Mouse (Mus musculus) MEL (cell line): ENCODE data around the gene 3110021N24Rik. TPM values are rescaled to one million over a fixed set of nuclear protein-coding genes. Genes with fewer than 3 reads are reported as not detected.

ENCODE experiments used
- DNase-seq: peaks from one replicate; pipeline ENCODE4 v3.0.0; 2011; ENCODE audit warnings: low read depth, low spot score
- H3K27ac ChIP-seq: 2 replicates; pipeline ENCODE4 v1.5.1; 2012; ENCODE audit warnings: low read depth, mild to moderate bottlenecking, control low read depth, low read length, moderate library complexity; ENCODE audit not compliant: control insufficient read depth
- H3K27me3 ChIP-seq, 2 experiments: fragments of 150-350 bp in 1 of 2; sonication (generic) in 1 of 2; 2 replicates each; pipeline ENCODE4 v1.6.1; 2012; ENCODE audit warnings: low read length in 2 of 2, mild to moderate bottlenecking in 2 of 2, improper control_type of control experiment in 1 of 2, moderate library complexity in 1 of 2; ENCODE audit not compliant: insufficient read depth in 2 of 2, control insufficient read depth in 1 of 2
- H3K36me3 ChIP-seq, 2 experiments: 2 replicates each; pipeline ENCODE4 v1.6.1; 2012 to 2014; ENCODE audit warnings: low read length in 2 of 2, improper control_type of control experiment in 1 of 2, inconsistent platforms in 1 of 2, mild to moderate bottlenecking in 1 of 2; ENCODE audit not compliant: insufficient read depth in 2 of 2, control insufficient read depth in 1 of 2
- H3K4me1 ChIP-seq, 2 experiments: fragments of 150-350 bp in 1 of 2; sonication (generic) in 1 of 2; 2 replicates each; pipeline ENCODE4 v1.6.1; 2012; ENCODE audit warnings: low read length in 2 of 2, improper control_type of control experiment in 1 of 2, mild to moderate bottlenecking in 1 of 2; ENCODE audit not compliant: insufficient read depth in 2 of 2, control insufficient read depth in 1 of 2
- H3K4me3 ChIP-seq, 2 experiments: fragments of 150-350 bp in 1 of 2; sonication (generic) in 1 of 2; 2 replicates each; pipeline ENCODE4 v1.5.1; 2012; ENCODE audit warnings: low read depth in 2 of 2, low read length in 2 of 2, mild to moderate bottlenecking in 2 of 2, moderate library complexity in 2 of 2, control low read depth in 1 of 2, improper control_type of control experiment in 1 of 2; ENCODE audit not compliant: control insufficient read depth in 1 of 2, insufficient read depth in 1 of 2
- H3K79me2 ChIP-seq: 2 replicates; pipeline ENCODE4 v1.6.1; 2012; ENCODE audit warnings: mild to moderate bottlenecking, low read length, moderate library complexity; ENCODE audit not compliant: control insufficient read depth, poor library complexity, insufficient read depth
- H3K9ac ChIP-seq: 2 replicates; pipeline ENCODE4 v1.6.1; 2012; ENCODE audit warnings: low read depth, mild to moderate bottlenecking, control low read depth, low read length, moderate library complexity; ENCODE audit not compliant: control insufficient read depth, poor library complexity, severe bottlenecking
- H3K9me3 ChIP-seq: fragments of 150-350 bp; sonication (generic); replicated peaks from 2 replicates; pipeline ENCODE4 v1.6.1; 2012; ENCODE audit warnings: mild to moderate bottlenecking, low read length, improper control_type of control experiment, moderate library complexity; ENCODE audit not compliant: insufficient read depth
- BHLHE40 ChIP-seq: IDR thresholded peaks from 2 replicates; pipeline ENCODE4 v1.6.1; 2012; ENCODE audit warnings: low read depth, mild to moderate bottlenecking, inconsistent platforms, low read length, improper control_type of control experiment, borderline replicate concordance
- CHD2 ChIP-seq: IDR thresholded peaks from 2 replicates; pipeline ENCODE4 v1.6.1; 2011; ENCODE audit warnings: low read length, improper control_type of control experiment
- CTCF ChIP-seq, 3 experiments: IDR thresholded peaks in 2 of 3; conservative IDR thresholded peaks in 1 of 3; 2 replicates each; pipeline ENCODE4 v1.5.1; 2011 to 2012; ENCODE audit warnings: low read length in 3 of 3, low read depth in 2 of 3, mild to moderate bottlenecking in 2 of 3, improper control_type of control experiment in 1 of 3, inconsistent platforms in 1 of 3, mixed read lengths in 1 of 3, moderate library complexity in 1 of 3; ENCODE audit not compliant: control insufficient read depth in 1 of 3, insufficient read depth in 1 of 3, poor library complexity in 1 of 3, severe bottlenecking in 1 of 3
- E2F4 ChIP-seq: IDR thresholded peaks from 2 replicates; pipeline ENCODE4 v1.6.1; 2011; ENCODE audit warnings: low read depth, low read length, improper control_type of control experiment, borderline replicate concordance
- ETS1 ChIP-seq: IDR thresholded peaks from 2 replicates; pipeline ENCODE4 v1.6.1; 2012; ENCODE audit warnings: low read depth, mild to moderate bottlenecking, inconsistent platforms, low read length, improper control_type of control experiment, moderate library complexity
- GABPA ChIP-seq: IDR thresholded peaks from 2 replicates; pipeline ENCODE4 v1.6.1; 2012; ENCODE audit warnings: low read depth, mild to moderate bottlenecking, inconsistent platforms, low read length, improper control_type of control experiment, moderate library complexity
- GATA1 ChIP-seq: IDR thresholded peaks from 2 replicates; pipeline ENCODE4 v1.6.1; 2011; ENCODE audit warnings: low read depth, low read length, improper control_type of control experiment
- HCFC1 ChIP-seq: IDR thresholded peaks from 2 replicates; pipeline ENCODE4 v1.6.1; 2012; ENCODE audit warnings: low read depth, mild to moderate bottlenecking, inconsistent platforms, low read length, improper control_type of control experiment, moderate library complexity
- JUND ChIP-seq: IDR thresholded peaks from 2 replicates; pipeline ENCODE4 v1.6.1; 2011; ENCODE audit warnings: low read depth, mild to moderate bottlenecking, improper control_type of control experiment, low read length
- KAT2A ChIP-seq: conservative IDR thresholded peaks from 2 replicates; pipeline ENCODE4 v1.6.1; 2012; ENCODE audit warnings: low read depth, low read length, improper control_type of control experiment, inconsistent platforms
- MAFK ChIP-seq: IDR thresholded peaks from 2 replicates; pipeline ENCODE4 v1.6.1; 2011; ENCODE audit warnings: low read depth, mild to moderate bottlenecking, low read length, improper control_type of control experiment, borderline replicate concordance
- MAX ChIP-seq: IDR thresholded peaks from 2 replicates; pipeline ENCODE4 v1.6.1; 2011; ENCODE audit warnings: low read length, improper control_type of control experiment
- MAZ ChIP-seq: IDR thresholded peaks from 2 replicates; pipeline ENCODE4 v1.6.1; 2012; ENCODE audit warnings: low read depth, mild to moderate bottlenecking, inconsistent platforms, low read length, improper control_type of control experiment
- NELFE ChIP-seq: IDR thresholded peaks from 2 replicates; pipeline ENCODE4 v1.6.1; 2011; ENCODE audit warnings: low read depth, low read length, improper control_type of control experiment
- POLR2AphosphoS2 ChIP-seq: IDR thresholded peaks from 2 replicates; pipeline ENCODE4 v1.6.1; 2011; ENCODE audit warnings: low read length, improper control_type of control experiment
- SIN3A ChIP-seq: IDR thresholded peaks from 2 replicates; pipeline ENCODE4 v1.6.1; 2012; ENCODE audit warnings: low read length, improper control_type of control experiment, inconsistent platforms
- SMC3 ChIP-seq: IDR thresholded peaks from 2 replicates; pipeline ENCODE4 v1.6.1; 2011; ENCODE audit warnings: low read depth, low read length, improper control_type of control experiment
- UBTF ChIP-seq: IDR thresholded peaks from 2 replicates; pipeline ENCODE4 v1.6.1; 2012; ENCODE audit warnings: low read depth, mild to moderate bottlenecking, inconsistent platforms, low read length, improper control_type of control experiment, moderate library complexity, borderline replicate concordance; ENCODE audit not compliant: insufficient read depth
- ZKSCAN1 ChIP-seq: IDR thresholded peaks from 2 replicates; pipeline ENCODE4 v1.6.1; 2012; ENCODE audit warnings: low read depth, mild to moderate bottlenecking, inconsistent platforms, low read length, improper control_type of control experiment, moderate library complexity
- ZMIZ1 ChIP-seq: IDR thresholded peaks from 2 replicates; pipeline ENCODE4 v1.6.1; 2012; ENCODE audit warnings: low read depth, mild to moderate bottlenecking, inconsistent platforms, low read length, improper control_type of control experiment, moderate library complexity
- ZNF384 ChIP-seq: IDR thresholded peaks from 2 replicates; pipeline ENCODE4 v1.6.1; 2012; ENCODE audit warnings: low read depth, mild to moderate bottlenecking, inconsistent platforms, low read length, improper control_type of control experiment
- polyA plus RNA-seq, 2 experiments: library from polyadenylated mRNA; stranded (reverse) in 1 of 2; unstranded in 1 of 2; fragments of >175 nt in 1 of 2; fragments of >200 nt in 1 of 2; gene quantifications; 2 replicates each; pipeline versions ENCODE4 v1.2.1 to v1.2.4; 2012; ENCODE audit warnings: low replicate concordance in 2 of 2, low read depth in 1 of 2; ENCODE audit not compliant: insufficient read length in 2 of 2, insufficient read depth in 1 of 2, missing spikeins in 1 of 2
- total RNA-seq: library from RNA; depleted of rRNA; stranded (reverse); fragments of 300-350 nt; gene quantifications from 2 replicates; pipeline ENCODE4 v1.2.3, GENCODE M21; 2012

Gene 3110021N24Rik
- total and polyA plus RNA-seq, 3 experiments, result not detected

DNA sequence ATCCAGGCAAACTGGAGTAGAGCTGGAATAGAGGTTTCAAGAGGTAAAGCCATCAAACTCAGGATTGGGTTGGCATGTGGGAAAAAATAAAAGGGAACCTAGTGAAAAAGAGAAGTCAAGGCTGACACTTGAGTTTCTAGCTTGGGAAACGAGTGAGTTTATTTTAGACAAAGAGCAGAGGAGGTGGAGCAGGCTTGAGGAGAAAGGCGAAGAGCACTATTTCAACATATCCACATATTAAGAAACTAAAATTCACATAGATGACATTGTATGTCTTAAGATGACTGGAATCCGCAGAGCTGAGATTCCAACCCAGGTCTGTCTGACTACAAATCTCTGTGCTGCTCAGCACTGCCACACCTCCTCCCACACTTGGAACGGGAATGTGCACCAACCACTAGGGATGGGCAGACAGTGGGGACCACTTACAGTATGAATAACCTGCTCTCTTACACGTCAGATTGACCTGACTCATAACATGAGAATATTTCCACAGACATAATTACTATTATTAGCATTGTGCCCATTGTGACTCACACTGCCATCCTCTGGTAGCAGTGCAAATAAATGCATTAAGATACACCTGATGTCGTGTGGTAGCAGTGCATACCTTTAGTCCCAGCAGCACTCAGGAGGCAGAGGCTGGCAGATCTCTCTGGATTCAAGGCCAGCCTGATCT, 69.9 kb downstream of the 3110021N24Rik start:
- Histone ChIP-seq H3K4me1 (no peaks in the 10 kb centered on the region), H3K27ac (no peak overlapping the region), H3K9ac (no peak overlapping the region), H3K36me3 (no peaks in the 10 kb centered on the region), H3K9me3 (no peaks in the 10 kb centered on the region), H3K79me2 (no peaks in the 10 kb centered on the region), H3K27me3 (peaks cover 17 to 37% of the 10 kb centered on the region in 2 experiments), H3K4me3 (no peak overlapping the region)
- TF ChIP-seq NELFE (no peak), ZKSCAN1 (no peak), CHD2 (no peak), CTCF (IDR thresholded peaks at IDR 0.05 in 2 of 3, conservative IDR thresholded peaks at IDR 0.05 in 1 of 3; ENCODE audit: control insufficient read depth in 1 of 3, insufficient read depth in 1 of 3, low read depth in 2 of 3, low read length in 3 of 3, poor library complexity in 1 of 3, severe bottlenecking in 1 of 3) (no peak), HCFC1 (no peak), KAT2A (no peak), SIN3A (no peak), ZMIZ1 (no peak), E2F4 (no peak), BHLHE40 (no peak), GATA1 (no peak), UBTF (no peak), ETS1 (no peak), SMC3 (no peak), MAFK (no peak), MAX (no peak), MAZ (no peak), GABPA (no peak)
- DNase-seq, result no peak

GRCm38 (mm10) chr4:108790507-108790906, 71.1 kb downstream of the 3110021N24Rik start:
- DNase-seq, result no peak
- no peaks in the 10 kb centered on the region for H3K79me2 ChIP-seq
- no peak overlapping the region for H3K27ac ChIP-seq
- no peaks in the 10 kb centered on the region for H3K4me1 ChIP-seq
- peaks cover 17 to 41% of the 10 kb centered on the region in 2 experiments for H3K27me3 ChIP-seq
- no peaks in the 10 kb centered on the region for H3K9me3 ChIP-seq
- no peak for TF ChIP-seq ZNF384
- no peak for TF ChIP-seq POLR2AphosphoS2
- TF ChIP-seq ZKSCAN1, result no peak
- no peak for TF ChIP-seq KAT2A
- TF ChIP-seq JUND, result no peak
- TF ChIP-seq MAZ, result no peak
- H3K36me3 ChIP-seq, result no peaks in the 10 kb centered on the region
- H3K9ac ChIP-seq, result no peak overlapping the region
- no peak overlapping the region for H3K4me3 ChIP-seq
